Mouse (Mus musculus): ENCODE data around the gene Olfr741.

The Olfr741 gene

GRCm38 (mm10) chr14:50472438-50472837, at the start of gene Olfr741:
Olfr741 (plus strand) TSS chr14:50472738.
- DNase-seq = no peak

- no peak for DNase-seq
Observed at GRCm38 (mm10) chr14:50445245-50445644, 27.3 kb upstream of the Olfr741 start, which contains the start of gene Olfr740. Olfr740 (plus strand) TSS chr14:50445545.

- no peak for DNase-seq
Observed at GRCm38 (mm10) chr14:50478406-50478805, 5.9 kb downstream of the Olfr741 start.

GRCm38 (mm10) chr14:50503300-50503699, 30.8 kb downstream of the Olfr741 start, which contains the start of gene Olfr742:
Olfr742 (plus strand) TSS chr14:50503600.
- DNase-seq = no peak

- no peak for DNase-seq
Observed at GRCm38 (mm10) chr14:50521539-50521938, 49.0 kb downstream of the Olfr741 start, which contains the start of gene Olfr743. Olfr743 (plus strand) TSS chr14:50521839.

Data from right cerebral cortex, postnatal 25 days (tissue).